Mouse (Mus musculus) stomach, embryonic 16.5 days (tissue): Measurements from ENCODE around the gene Rbck1. TPM values are rescaled to one million over a fixed set of nuclear protein-coding genes. Genes with fewer than 3 reads are reported as not detected.

Experiments used
- ATAC-seq: fragments of 200-750 bp; cut with Nextera tagmentation; 2 replicates; pipeline ENCODE4 v1.8.0; 2017; ENCODE audit warnings: moderate number of reproducible peaks, moderate TSS enrichment; ENCODE audit not compliant: insufficient read depth, low FRiP score
- H3K27ac ChIP-seq: fragments of 300-500 bp; sonication (generic); 2 replicates; pipeline ENCODE4 v1.5.1; 2014; ENCODE audit warnings: low read length
- H3K27me3 ChIP-seq: fragments of 300-500 bp; sonication (generic); 2 replicates; pipeline ENCODE4 v1.6.1; 2014; ENCODE audit warnings: low read length, control low read depth, mixed read lengths; ENCODE audit not compliant: control insufficient read depth, insufficient read depth
- H3K36me3 ChIP-seq: fragments of 300-500 bp; sonication (generic); 2 replicates; pipeline ENCODE4 v1.6.1; 2014; ENCODE audit warnings: low read length; ENCODE audit not compliant: control insufficient read depth, insufficient read depth
- H3K4me1 ChIP-seq: fragments of 300-500 bp; sonication (generic); 2 replicates; pipeline ENCODE4 v1.6.1; 2014; ENCODE audit warnings: low read length, control low read depth, mixed read lengths; ENCODE audit not compliant: control insufficient read depth, insufficient read depth
- H3K4me2 ChIP-seq: fragments of 300-500 bp; sonication (generic); 2 replicates; pipeline ENCODE4 v1.6.1; 2014; ENCODE audit warnings: low read depth, low read length, mixed read lengths
- H3K4me3 ChIP-seq: fragments of 300-500 bp; sonication (generic); replicated peaks from 2 replicates; pipeline ENCODE4 v1.5.1; 2014; ENCODE audit warnings: mild to moderate bottlenecking, low read length
- H3K9ac ChIP-seq: fragments of 300-500 bp; sonication (generic); 2 replicates; pipeline ENCODE4 v1.6.1; 2014; ENCODE audit warnings: low read length
- H3K9me3 ChIP-seq: fragments of 300-500 bp; sonication (generic); replicated peaks from 2 replicates; pipeline ENCODE4 v1.6.1; 2016; ENCODE audit warnings: low read length, control low read depth; ENCODE audit not compliant: control insufficient read depth
- WGBS: fragments of 180-500 bp; shearing (Covaris S2); extraction: QIAGEN DNeasy Blood & Tissue Kit; methylation state at CpG from one replicate; pipeline ENCODE4 v1.1.7; 2014; 5-methylcytosine and 5-hydroxymethylcytosine counted together
- polyA plus RNA-seq: library from polyadenylated mRNA; unstranded; fragments of >200 nt; fragmentation: Nextera tagmentation; extraction: Ambion mirVana; gene quantifications from 2 replicates; pipeline ENCODE4 v1.2.1, GENCODE M21; 2015

Gene Rbck1
- polyA plus RNA-seq, 1 experiment from 2014 or later: 72.6 TPM

GRCm38 (mm10) chr2:152347722-152348121 is 15.3 kb upstream of the Rbck1 start:
- Histone ChIP-seq H3K4me1 (peaks cover 12% of the 10 kb centered on the region; the same call in 1 of the 2 replicates), H3K4me3 (no peak overlapping the region), H3K4me2 (no peak overlapping the region), H3K27ac (no peak overlapping the region), H3K27me3 (no peaks in the 10 kb centered on the region), H3K9me3 (no peaks in the 10 kb centered on the region), H3K36me3 (no peaks in the 10 kb centered on the region), H3K9ac (no peak overlapping the region)
- WGBS: 65% methylated on average over 2 of the region's 2 CpGs
- ATAC-seq: no peak

GRCm38 (mm10) chr2:152346776-152347465 is 14.5 kb upstream of the Rbck1 start:
- no peak for ATAC-seq
- no peak overlapping the region for H3K9ac ChIP-seq
- H3K4me2 ChIP-seq: no peak overlapping the region
- H3K4me1 ChIP-seq: peaks cover 12% of the 10 kb centered on the region; the same call in 1 of the 2 replicates
- no peaks in the 10 kb centered on the region for H3K9me3 ChIP-seq
- H3K36me3 ChIP-seq: no peaks in the 10 kb centered on the region
- no peak overlapping the region for H3K4me3 ChIP-seq
- no peaks in the 10 kb centered on the region for H3K27me3 ChIP-seq
- WGBS: 49% methylated on average over 9 of the region's 9 CpGs
- no peak overlapping the region for H3K27ac ChIP-seq

- Histone ChIP-seq H3K9me3 (no peaks in the 10 kb centered on the region), H3K4me2 (no peak overlapping the region)
- WGBS: 62% methylated on average over 6 of the region's 6 CpGs
Observed at GRCm38 (mm10) chr2:152345393-152345792, 12.9 kb upstream of the Rbck1 start.

GRCm38 (mm10) chr2:152344909-152345308 is 12.5 kb upstream of the Rbck1 start:
- no peak for ATAC-seq
- WGBS: 65% methylated on average over 5 of the region's 5 CpGs

More at GRCm38 (mm10) chr2:152345393-152345792, 12.9 kb upstream of the Rbck1 start:
- H3K4me3 ChIP-seq: no peak overlapping the region
- H3K27me3 ChIP-seq: no peaks in the 10 kb centered on the region
- ATAC-seq: no peak
- no peak overlapping the region for H3K27ac ChIP-seq
- no peak overlapping the region for H3K9ac ChIP-seq
- no peaks in the 10 kb centered on the region for H3K36me3 ChIP-seq
- peaks cover 12% of the 10 kb centered on the region; the same call in 1 of the 2 replicates for H3K4me1 ChIP-seq

GRCm38 (mm10) chr2:152344361-152344760 is 11.9 kb upstream of the Rbck1 start:
- Histone ChIP-seq H3K4me1 (0 out of 2 replicates have a peak, but pooled peaks cover 5% of the 10 kb centered on the region), H3K27me3 (no peaks in the 10 kb centered on the region), H3K4me3 (peak overlapping the region; percentile 64), H3K9ac (peak overlapping the region; percentile 75), H3K27ac (no peak overlapping the region), H3K9me3 (no peaks in the 10 kb centered on the region), H3K4me2 (peak overlapping the region; percentile 93), H3K36me3 (no peaks in the 10 kb centered on the region)
- 14% methylated on average over 10 of the region's 10 CpGs for WGBS
- 0 out of 2 replicates have a peak, but pooled peaks have one; percentile 8 for ATAC-seq

More at GRCm38 (mm10) chr2:152344909-152345308, 12.5 kb upstream of the Rbck1 start:
- Histone ChIP-seq H3K4me1 (peaks cover 11% of the 10 kb centered on the region; the same call in 1 of the 2 replicates), H3K9me3 (no peaks in the 10 kb centered on the region), H3K27me3 (no peaks in the 10 kb centered on the region), H3K36me3 (no peaks in the 10 kb centered on the region), H3K4me2 (no peak overlapping the region), H3K27ac (no peak overlapping the region), H3K9ac (no peak overlapping the region), H3K4me3 (no peak overlapping the region)

GRCm38 (mm10) chr2:152343329-152344213 is 11.1 kb upstream of the Rbck1 start, which contains the start of gene Trib3:
Trib3 (minus strand) TSS chr2:152344032.
- peak within 1 kb of the TSS; percentile 64 for H3K4me3 ChIP-seq
- 0 out of 2 replicates have a peak, but pooled peaks cover 5% of the 10 kb centered on the region for H3K4me1 ChIP-seq
- H3K4me2 ChIP-seq: peak within 1 kb of the TSS; percentile 93
- H3K27me3 ChIP-seq: no peaks in the 10 kb centered on the region
- no peak within 1 kb of the TSS for H3K27ac ChIP-seq
- no peaks in the 10 kb centered on the region for H3K36me3 ChIP-seq
- H3K9ac ChIP-seq: peak within 1 kb of the TSS; percentile 75
- WGBS: under 1% methylated on average over 52 of the region's 52 CpGs
- ATAC-seq: peak; percentile 90
- no peaks in the 10 kb centered on the region for H3K9me3 ChIP-seq

- Histone ChIP-seq H3K4me1 (0 out of 2 replicates have a peak, but pooled peaks cover 5% of the 10 kb centered on the region), H3K4me2 (no peak overlapping the region), H3K36me3 (no peaks in the 10 kb centered on the region), H3K9ac (no peak overlapping the region), H3K4me3 (no peak overlapping the region), H3K27ac (no peak overlapping the region), H3K27me3 (no peaks in the 10 kb centered on the region), H3K9me3 (no peaks in the 10 kb centered on the region)
- 88% methylated on average over 22 of the region's 22 CpGs for WGBS
- ATAC-seq: no peak
Observed at GRCm38 (mm10) chr2:152339631-152340179, 7.3 kb upstream of the Rbck1 start.

GRCm38 (mm10) chr2:152338319-152338718 is 5.9 kb upstream of the Rbck1 start:
- Histone ChIP-seq H3K9me3 (no peaks in the 10 kb centered on the region), H3K4me3 (no peak overlapping the region), H3K27me3 (no peaks in the 10 kb centered on the region), H3K27ac (no peak overlapping the region), H3K9ac (no peak overlapping the region), H3K36me3 (no peaks in the 10 kb centered on the region), H3K4me1 (no peaks in the 10 kb centered on the region), H3K4me2 (no peak overlapping the region)
- ATAC-seq: no peak
- 76% methylated on average over 13 of the region's 13 CpGs for WGBS
